Mouse (Mus musculus) frontal cortex, postnatal 25 days (tissue): ENCODE measurements at regions not wholly inside any gene's neighbourhood (a gene's known extent, or its start where the extent isn't known, plus 50 kb on each side); places are given as distances from the start of the nearest gene placed in this dataset.
"Not testable (repeated sequence)": the region's sequence is repeated elsewhere in the genome, so short reads cannot be mapped to it uniquely, and the experiment has no call there.

ENCODE experiments used
- DNase-seq, 2 experiments: peaks; one replicate each; pipeline ENCODE4 v3.0.0; 2022; ENCODE audit warnings: low spot score in 2 of 2

DNA sequence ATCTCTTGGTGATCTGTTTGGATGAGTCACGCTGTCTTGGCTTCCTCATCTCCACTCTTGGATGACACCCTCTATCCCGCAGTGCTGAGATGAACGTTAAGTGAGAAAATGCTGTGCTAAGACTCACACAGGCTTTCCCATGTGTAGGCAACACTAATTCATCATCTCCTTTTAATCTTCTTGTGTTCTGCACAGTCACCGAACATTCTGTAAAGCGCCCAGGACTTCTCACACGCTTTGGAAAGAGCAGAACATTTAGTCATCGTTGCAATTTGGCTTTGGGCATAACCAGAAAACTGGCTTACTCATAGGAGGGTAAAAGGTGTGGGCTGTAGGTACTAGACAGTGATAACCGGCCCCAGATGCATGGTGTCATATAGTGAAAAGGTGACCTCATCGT, 94.9 kb downstream of the Plppr4 start:
- DNase-seq: peak in 1 of 2 experiments; percentile 13

DNA sequence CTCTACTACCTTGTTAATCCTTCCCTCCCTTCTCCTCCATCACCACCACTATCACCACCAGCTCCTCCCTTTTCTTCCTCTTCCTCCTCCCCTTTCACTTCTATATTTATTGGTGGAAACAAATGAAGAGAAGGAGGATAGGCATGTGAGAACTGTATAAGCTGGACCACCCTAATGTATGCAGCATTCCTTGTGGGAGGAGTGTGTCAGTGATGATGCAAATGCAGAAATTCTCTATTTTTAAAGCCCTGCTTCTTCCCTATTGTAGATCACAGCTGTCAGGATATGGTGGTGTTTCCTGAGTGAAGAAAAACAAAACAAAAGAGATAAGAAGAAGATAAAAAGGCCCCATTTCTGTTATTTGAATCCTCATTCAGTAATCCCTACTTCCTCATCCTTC, 112.8 kb downstream of the Plppr4 start:
- no peak for DNase-seq

DNA sequence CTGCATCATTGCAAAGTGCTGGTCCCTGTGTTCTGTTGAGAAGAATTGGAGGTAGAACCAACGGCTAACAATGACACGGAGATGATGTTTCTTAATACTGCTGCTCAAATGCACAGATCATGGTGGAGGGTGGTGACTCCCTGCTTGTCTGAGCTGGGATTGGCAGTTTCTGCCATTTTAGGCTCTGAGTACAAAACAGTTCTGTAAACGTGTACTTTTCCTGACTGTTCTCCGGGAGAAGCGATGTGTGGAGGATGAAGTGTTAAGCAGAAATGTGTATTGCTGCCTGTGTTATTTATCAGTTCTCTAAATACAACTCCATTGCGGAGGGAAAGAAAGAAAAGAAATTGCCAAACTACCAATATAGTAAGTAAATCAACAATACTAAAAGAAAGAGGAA, 118.9 kb downstream of the Plppr4 start:
- DNase-seq: no peak

DNA sequence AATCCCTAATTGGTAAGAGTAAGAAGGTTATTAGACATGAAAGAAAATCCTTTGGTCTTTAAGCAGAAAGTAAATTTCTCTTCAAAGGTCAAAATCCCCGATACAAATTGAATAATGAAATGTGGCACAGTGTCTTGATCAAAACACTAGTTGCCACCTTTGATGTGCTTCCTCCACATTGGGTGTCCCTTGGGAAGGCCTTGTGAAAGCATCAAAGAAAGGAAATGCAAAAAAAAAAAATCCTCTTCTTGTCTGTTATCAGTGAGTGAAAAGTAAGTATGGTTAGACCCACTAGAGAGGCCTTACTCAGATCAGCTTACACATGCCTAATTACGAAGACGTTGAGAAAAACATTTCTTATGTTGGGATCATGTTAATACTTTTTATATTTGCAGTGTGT, 134.1 kb downstream of the Plppr4 start:
- DNase-seq: no peak

DNA sequence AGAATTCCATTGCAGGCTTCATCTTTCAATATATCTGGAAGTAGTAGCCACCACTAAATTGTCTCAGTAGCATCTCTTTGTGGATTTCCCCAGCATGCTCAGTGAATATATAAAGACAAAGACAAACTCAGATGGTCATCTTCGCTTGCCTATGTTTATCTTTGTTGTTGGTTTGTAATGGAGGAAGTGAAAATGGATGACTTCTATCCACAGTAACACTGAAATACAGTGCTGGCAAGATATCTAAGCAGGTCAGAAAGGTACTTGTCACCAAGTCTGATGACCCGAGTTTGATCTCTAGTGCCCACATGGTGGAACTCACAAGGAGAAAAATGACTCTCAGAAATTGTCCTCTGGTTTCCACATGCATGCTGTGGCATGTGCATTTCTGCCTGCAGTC, 135.6 kb downstream of the Plppr4 start:
- DNase-seq: no peak

DNA sequence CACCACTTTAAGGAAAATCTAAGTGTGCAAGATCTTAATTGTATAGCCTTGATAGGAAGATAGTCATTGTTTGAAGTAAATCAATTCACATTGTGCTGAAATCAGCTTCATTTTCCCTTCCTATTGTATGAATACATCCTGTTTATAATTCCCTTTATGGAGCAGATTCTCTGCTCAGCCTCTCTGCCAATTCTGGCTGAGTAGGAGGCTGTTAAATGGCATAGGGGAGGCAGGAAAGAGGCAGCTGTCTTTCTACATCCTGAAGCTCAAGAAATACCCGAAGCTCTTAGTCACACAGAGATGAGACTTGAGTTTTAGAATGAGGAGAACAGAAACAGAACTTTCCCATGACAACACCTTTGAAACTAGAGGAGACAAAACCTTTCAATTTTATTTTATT, 142.7 kb downstream of the Plppr4 start:
- DNase-seq: no peak

DNA sequence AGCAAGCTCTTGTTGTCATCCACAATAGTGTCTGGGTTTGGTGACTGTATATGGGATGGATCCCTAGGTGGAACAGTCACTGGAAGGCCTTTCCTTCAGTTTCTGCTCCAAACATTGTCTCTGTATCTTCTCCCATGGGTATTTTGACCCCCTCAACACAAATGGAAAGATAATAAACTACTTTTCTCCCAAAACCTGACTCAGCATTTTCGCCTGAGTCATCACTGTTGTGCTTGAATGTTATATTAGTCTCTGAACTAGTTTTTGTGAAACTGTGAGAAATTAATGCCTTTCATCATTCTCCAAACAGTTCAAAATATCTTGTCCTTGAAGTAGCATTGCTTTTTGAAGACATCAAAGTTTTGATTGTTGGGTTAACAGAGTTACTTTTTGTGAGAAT, 168.8 kb downstream of the Plppr4 start:
- no peak for DNase-seq

DNA sequence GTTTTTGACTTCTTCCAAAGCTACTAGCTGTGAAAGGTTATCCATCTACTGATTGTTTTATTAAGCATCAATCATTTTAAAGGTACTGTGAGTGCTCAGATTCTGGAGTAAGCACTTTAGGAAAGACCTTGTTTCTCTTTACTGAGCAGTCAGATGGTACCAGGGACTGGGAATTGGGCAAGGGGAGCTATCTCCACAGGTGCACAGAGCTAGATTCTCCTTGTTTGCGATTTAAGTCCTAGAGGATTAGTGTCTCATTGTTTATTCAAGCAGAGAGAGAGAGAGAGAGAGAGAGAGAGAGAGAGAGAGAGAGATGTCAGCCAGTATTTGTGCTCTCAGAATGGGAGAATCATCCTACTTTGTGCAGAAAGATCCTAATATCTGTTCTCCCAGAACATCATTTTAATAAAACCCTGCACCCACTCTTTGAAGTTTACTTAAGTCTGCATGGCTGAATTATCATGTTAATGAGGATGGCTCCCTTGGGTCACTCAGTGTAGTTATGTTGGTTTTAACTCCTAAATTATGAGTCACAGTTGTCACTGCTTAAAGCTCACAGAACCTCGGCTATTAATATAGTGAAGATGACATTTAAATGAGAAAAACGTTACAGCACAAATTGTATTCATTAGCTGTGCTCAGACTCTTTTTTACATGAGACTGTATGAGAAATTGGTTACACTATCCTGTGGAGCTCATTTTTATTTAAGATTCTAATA, 171.7 kb downstream of the Plppr4 start:
- DNase-seq: no peak

DNA sequence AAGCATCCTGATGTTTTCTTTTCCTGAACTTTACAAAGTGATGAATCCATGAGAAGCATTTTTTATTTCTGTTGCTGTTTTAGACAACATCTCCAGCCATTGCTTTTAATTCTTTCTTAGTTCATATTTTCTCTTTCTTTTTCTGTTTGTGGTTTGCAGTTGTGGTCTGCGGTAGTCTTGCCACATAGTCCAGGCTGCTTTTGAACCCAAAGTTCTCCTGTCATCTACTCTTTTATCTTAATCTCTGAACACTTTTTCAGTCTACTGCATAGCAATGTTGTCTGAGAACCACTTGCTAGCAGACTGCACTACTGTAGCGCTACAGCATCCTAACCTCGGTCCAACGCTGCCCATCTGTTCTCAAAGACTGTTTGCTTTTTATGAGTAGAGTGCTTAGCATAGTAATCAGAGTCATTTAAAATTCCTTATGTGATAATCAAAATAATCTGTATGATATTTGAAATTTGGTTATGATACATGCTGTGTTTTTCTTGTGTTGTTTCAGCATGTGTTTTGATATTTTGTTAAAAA, 177.0 kb downstream of the Plppr4 start:
- no peak for DNase-seq

DNA sequence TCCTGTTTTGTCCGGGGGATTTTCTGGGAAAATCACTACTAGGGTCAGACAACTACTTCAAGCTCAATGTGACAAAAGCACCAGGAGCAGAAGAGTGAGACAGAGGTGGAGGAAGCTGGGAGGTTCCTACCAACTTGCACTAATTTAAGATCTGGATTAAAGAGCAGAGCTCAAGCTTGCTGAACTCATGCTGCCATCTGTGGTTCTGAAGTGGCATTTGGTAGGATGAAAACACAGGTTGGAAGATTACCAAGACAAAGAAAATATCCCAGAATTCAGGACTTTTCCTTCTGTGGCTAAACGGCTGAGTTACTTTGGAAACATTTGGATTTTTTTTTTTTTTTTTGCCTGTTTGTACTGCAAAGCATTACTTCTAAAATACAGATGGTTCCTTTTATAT, 190.9 kb downstream of the Plppr4 start:
- DNase-seq: no peak

DNA sequence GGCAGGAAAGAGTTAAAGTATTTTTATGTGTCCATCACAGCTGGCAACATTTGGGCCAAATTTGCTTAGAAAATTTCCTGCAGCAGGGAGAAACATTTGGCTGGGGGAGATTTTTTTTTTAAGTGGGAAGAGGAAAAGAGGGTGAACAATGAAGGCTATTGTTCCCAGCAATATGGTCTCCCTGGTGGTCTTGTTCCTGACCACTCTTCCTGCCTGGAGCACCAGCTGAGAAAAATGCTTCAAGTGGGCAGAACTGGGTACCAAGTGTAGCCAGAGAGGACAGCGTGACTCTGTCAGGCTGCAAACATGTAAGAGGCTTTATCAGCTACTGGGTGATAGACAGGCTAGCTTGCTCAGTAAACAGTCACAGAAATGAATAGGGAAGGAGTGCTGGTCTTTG, 194.3 kb upstream of the Palmd start:
- no peak for DNase-seq

DNA sequence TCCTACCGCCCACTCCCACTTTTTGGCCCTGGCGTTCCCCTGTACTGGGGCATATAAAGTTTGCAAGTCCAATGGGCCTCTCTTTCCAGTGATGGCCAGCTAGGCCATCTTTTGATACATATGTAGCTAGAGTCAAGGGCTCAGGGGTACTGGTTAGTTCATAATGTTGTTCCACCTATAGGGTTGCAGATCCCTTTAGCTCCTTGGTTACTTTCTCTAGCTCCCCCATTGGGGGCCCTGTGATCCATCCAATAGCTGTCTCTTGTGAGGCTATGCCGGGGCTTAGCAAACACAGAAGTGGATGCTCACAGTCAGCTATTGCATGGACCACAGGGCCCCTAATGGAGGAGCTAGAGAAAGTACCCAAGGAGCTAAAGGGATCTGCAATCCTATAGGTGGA, 191.9 kb upstream of the Palmd start:
- not testable (repeated sequence) for DNase-seq

DNA sequence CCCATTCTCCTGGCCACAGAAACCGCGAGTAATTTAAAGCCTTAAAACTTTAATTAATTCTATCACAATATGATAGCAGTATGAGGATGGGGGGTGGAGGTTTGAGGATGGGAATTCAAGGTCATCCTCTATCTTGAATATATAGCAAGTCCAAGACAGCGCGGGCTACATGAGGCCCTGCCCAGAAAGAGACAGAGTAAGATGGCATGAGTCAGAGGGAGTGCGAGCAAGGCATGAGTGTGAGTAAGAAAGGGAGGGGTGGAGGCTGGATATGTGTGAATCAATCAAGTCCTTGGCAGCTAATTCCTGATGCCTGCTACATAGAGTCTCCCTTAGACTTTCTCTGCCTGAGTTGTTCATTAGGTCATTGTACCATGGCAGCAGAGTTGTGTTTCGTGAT, 186.5 kb upstream of the Palmd start:
- no peak for DNase-seq

DNA sequence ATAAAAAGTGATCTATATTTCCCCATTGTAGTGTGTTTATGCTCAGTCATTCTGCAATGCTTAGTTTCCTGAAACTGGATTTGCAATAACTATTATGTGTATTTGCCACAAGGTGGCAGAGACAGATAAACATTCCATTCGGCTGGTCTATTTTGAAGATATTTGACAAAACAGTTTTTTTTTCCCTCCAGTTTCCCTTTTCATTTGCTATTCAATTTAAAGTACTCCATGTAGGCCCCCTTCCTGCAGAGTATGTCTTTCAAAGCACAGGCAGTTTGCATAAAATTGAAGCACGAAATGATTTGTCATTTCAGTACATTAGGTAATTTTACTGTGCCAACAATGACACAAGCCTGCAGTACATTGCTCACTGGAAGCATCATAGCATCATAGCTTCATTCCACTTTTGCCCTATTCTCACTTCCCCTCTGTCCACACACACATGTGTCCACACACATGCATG, 184.3 kb upstream of the Palmd start:
- DNase-seq: no peak

DNA sequence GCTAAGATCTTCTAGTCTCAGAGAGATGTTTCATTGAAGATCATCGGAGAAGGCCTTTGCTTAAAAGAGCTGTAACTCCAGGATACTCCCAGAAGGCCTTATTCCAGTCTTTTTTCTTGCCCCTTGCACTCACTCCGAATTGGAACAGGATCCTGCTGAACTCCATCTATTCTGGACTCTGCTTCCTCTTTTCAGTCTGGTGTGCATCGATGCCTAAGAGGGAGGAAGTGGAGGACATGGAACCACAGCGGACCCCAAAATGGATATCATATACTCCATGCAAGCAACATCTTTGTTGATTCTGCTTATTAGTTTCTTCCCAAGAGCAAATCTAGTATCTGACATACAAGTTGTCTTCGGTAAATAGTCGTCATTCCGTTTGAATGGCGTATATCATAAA, 183.6 kb upstream of the Palmd start:
- DNase-seq: no peak

DNA sequence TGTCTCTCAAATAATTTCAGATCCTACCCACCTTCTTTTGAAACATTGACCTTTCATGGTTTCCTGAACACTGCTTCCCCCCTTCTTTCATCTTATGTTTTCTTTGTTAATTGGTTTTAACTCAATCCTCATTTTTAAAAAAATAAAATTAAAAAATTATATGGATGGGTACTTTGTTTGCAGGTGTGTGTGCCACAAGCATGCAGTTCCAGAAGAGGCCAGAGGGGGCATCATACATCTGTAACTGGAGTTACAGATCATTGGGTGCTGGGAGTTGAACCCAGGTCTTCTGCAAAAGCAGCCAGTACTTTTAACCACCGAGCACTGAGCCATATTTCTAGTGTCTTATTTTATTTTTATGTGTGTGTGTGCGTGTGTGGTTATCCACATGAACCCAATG, 178.6 kb upstream of the Palmd start:
- no peak for DNase-seq

DNA sequence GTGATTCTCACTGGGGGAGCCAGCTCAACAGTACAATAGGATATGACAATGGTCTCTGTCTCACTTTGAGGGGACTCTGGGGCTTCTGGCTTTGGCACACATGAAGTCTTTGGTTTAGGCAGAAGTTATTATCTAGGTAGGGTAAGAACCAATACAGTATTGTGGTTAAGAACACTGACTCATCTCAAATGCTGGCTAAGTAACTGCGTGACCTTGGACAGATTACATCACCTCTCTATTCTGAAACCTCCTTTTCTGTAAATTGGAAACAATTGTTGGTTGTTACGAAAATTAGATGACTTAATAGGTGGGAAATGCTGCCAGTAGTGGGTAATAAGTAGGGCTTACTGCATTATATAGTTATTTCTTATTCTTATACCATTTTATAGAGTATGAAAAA, 171.0 kb upstream of the Palmd start:
- no peak for DNase-seq

DNA sequence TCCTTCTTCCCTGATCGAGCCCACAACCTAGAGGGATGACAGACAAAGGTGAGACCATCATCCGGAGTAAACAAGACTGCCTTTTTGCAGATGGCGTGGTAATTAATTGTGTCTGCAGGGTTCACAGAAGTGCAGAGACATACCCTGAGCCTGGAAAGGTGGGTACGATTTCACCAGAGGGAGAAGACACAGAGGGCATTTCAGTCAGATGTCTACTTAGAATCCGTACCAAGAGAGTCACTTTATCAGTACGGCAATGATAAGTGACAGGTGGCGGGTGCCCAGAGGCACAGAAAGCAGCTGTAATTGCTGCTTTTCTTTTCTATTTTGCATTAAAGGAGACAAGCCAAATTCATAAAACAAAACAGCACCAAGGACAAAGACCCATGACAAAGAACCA, 169.9 kb upstream of the Palmd start:
- no peak for DNase-seq

DNA sequence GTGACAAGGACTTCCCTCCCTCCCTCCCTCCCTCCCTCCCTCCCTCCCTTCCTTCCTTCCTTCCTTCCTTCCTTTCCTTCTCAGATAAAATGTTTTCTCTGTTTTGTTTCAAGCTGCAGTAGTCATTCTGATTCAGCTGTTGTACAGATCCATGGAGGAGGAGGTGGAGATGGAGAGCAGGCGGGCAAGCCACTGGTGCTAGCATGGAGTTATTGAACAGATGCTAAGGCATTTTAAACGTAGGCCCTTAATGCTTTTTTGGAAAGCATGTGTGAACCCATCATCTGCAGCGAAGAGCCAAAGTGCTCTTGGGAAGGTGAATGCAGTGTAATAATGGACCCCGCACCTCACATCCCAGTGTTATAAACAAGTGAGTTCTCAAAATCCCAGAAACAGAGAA, 164.1 kb upstream of the Palmd start:
- no peak for DNase-seq

DNA sequence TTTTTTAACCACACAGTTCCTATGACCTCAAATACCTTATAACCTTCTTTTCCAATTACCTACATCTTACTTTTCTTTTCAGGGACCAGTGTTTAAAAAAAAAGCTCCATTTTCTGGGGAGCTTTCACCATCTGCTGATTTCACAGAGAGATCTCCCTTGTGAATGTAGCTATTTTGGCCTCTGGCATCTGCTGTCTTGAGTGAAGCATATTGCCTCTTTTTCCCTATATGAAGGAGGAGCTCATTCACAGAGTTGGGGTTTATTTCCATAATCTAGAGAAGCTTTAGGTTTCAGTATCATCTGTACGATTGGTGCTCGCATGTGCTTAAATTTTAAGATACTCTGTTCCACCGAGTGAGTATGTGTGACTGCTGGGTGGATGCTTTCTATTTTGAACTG, 153.4 kb upstream of the Palmd start:
- DNase-seq: no peak

DNA sequence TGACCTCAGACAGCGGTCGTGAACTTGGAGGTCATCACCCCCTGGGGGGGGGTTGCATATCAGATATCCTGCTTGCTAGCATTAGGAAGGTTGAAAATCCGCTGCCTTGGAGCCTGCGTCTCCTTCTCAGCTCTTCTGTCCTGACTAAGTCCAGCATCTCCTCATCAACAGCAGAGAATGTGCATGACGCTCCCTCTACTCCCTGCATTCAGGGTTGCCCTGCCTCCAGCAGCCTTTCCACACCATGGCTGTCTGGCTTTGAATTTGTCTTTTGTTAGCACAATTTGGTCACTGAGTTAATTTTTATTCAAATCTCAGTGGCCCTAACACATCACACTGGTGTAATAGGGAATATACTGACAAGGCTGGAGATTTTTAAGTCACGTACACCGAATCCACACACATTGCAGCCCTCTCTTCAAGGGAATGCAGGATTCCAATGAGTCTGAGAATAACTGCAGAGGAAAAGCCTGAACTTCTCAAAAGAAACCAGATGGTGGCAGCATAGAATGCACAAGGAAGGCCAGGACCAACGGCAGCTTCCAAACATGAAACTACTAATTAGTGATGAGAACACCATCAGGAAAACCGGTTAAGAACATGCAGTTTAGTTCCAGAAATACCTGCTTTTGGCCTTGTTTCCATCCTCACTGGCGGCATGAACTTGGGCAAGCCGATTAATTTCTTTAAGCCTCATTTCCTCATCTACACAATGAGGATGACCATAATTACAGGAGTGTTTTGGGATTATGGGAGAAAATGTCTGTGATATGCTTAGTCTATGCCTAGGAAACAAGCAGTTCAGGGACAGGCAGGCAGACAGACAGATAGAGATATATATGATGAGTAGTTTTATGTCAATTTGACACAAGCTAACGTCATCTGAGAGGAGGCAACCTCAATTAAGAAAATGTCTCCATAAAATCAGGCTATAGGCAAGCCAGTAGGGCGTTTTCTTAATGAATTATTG, 151.6 kb upstream of the Palmd start:
- DNase-seq: peak in 1 of 2 experiments; percentile 42

DNA sequence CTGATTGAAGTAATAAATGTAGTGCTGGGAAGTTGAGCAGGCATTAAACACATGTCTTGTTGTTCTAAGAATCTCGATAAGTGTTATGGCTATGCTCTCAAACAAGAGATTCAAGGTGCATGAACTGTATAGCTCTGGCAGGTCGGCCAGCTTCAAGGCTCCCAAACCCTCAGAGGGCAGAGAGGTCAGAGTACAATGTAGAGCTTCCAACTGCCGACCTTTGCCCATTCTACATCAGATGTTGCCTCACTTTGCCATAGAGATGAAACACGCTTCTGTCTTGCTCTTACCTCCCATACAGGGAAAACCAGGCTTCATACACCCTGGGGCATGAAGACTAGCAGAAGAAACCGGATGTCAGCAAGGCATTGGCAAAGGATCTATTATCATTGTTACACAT, 150.8 kb upstream of the Palmd start:
- no peak for DNase-seq

DNA sequence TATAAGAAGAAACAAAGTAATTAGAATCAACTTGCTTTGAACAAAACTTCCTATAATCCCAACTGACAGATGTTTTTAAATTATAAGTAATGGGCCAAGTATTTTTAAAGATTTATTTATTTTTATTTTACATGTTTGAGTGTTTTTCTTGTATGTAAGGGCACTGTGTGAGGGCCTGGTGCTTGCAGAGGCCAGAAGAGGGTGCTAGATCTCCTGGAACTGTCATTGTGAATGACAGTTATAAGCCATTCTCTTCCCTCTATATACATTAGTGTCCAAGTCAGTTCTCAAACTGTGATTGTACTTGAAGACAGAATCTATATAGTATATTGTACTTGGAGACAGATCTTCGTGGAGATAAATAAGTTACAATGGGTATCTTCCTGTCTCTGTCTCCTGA, 149.1 kb upstream of the Palmd start:
- DNase-seq: no peak
